Mouse (Mus musculus) neural tube, embryonic 12.5 days (tissue): ENCODE data around the gene Pcif1. TPM values are rescaled to one million over a fixed set of nuclear protein-coding genes. Genes with fewer than 3 reads are reported as not detected.
"Not testable (repeated sequence)": the region's sequence is repeated elsewhere in the genome, so short reads cannot be mapped to it uniquely, and the experiment has no call there.

Experiments
- ATAC-seq: fragments of 200-750 bp; cut with Nextera tagmentation; 2 replicates; pipeline ENCODE4 v1.8.0; 2017; ENCODE audit warnings: low read depth, mild to moderate bottlenecking, moderate TSS enrichment, moderate library complexity; ENCODE audit not compliant: low FRiP score
- H3K27ac ChIP-seq: fragments of 300-500 bp; sonication (generic); 2 replicates; pipeline ENCODE4 v1.5.1; 2016
- H3K27me3 ChIP-seq: fragments of 300-500 bp; sonication (generic); replicated peaks from 2 replicates; pipeline ENCODE4 v1.6.1; 2016; ENCODE audit warnings: mild to moderate bottlenecking
- H3K36me3 ChIP-seq: fragments of 300-500 bp; sonication (generic); 2 replicates; pipeline ENCODE4 v1.6.1; 2016; ENCODE audit warnings: mild to moderate bottlenecking
- H3K4me1 ChIP-seq: fragments of 300-500 bp; sonication (generic); 2 replicates; pipeline ENCODE4 v1.6.1; 2016
- H3K4me2 ChIP-seq: fragments of 300-500 bp; sonication (generic); replicated peaks from 2 replicates; pipeline ENCODE4 v1.6.1; 2016; ENCODE audit warnings: mild to moderate bottlenecking
- H3K4me3 ChIP-seq: fragments of 300-500 bp; sonication (generic); 2 replicates; pipeline ENCODE4 v1.5.1; 2016
- H3K9ac ChIP-seq: fragments of 300-500 bp; sonication (generic); 2 replicates; pipeline ENCODE4 v1.6.1; 2016; ENCODE audit warnings: mild to moderate bottlenecking
- H3K9me3 ChIP-seq: fragments of 300-500 bp; sonication (generic); 2 replicates; pipeline ENCODE4 v1.6.1; 2016; ENCODE audit warnings: mild to moderate bottlenecking
- WGBS: fragments of 180-500 bp; shearing (Covaris S2); methylation state at CpG from one replicate; pipeline ENCODE4 v1.1.7; 2016; 5-methylcytosine and 5-hydroxymethylcytosine counted together
- polyA plus RNA-seq: library from polyadenylated mRNA; unstranded; fragments of >200 nt; fragmentation: Nextera tagmentation; extraction: Ambion mirVana; gene quantifications from 2 replicates; pipeline ENCODE4 v1.2.1, GENCODE M21; 2016

Gene Pcif1
- polyA plus RNA-seq, 1 experiment from 2014 or later = 83.4 TPM

DNA sequence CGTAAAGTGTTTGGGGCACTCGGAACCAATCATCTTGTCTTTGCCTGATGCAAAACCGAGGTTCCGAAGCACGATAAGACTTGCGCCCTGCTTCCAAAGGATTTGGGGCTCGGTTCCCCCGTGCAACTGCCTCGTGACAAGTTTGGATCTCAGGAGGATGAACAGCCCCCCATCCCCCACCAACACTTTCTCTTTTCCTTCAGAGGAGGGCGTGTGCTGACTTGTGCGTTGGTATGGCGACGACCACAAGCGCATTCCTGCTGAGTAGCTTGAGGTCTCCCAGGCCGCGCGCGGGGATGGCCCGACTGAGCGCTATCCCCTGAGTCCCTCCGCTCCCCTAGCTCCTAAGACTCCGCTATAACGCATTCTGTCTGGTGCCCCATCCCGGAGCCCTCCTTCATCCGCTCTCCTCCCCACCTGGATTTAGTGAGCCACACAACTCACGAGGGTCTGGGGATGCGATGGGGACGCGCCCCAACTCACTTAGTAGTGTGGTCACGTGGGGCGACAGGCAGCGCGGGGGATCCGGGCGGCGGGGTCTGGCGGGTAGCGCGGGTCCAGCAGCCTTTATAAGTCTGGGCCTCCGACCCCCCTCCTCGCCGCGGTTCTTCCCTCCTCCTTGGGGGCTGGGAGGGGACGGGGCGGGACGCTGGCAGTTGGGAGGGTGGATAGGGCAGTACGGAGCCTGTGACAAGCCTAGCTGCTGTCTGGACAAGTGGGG is 21.8 kb upstream of the Pcif1 start, which contains the start of gene Pltp:
Gene Pltp (minus strand): TSS at position 611 of the 721 bp plus-strand sequence.
- no peak within 1 kb of the TSS for H3K27ac ChIP-seq
- no peaks in the 10 kb centered on the region for H3K9me3 ChIP-seq
- peak; percentile 88 for ATAC-seq
- peak within 1 kb of the TSS; percentile 75 for H3K4me2 ChIP-seq
- peak within 1 kb of the TSS; percentile 44 for H3K9ac ChIP-seq
- no peaks in the 10 kb centered on the region for H3K36me3 ChIP-seq
- H3K4me3 ChIP-seq = peak within 1 kb of the TSS; percentile 47
- peaks cover 37% of the 10 kb centered on the region for H3K27me3 ChIP-seq
- under 1% methylated on average over 47 of the region's 47 CpGs for WGBS
- H3K4me1 ChIP-seq = peaks cover 27% of the 10 kb centered on the region

GRCm38 (mm10) chr2:164857842-164858553 is 21.1 kb upstream of the Pcif1 start:
- Histone ChIP-seq H3K36me3 (no peaks in the 10 kb centered on the region), H3K27ac (no peak overlapping the region), H3K9me3 (no peaks in the 10 kb centered on the region), H3K27me3 (peaks cover 37% of the 10 kb centered on the region), H3K9ac (peak overlapping the region; percentile 44; the same call in 1 of the 2 replicates), H3K4me3 (peak overlapping the region; percentile 47), H3K4me1 (peaks cover 28% of the 10 kb centered on the region), H3K4me2 (peak overlapping the region; percentile 75)
- WGBS = 3% methylated on average over 19 of the region's 19 CpGs
- ATAC-seq = peak; percentile 27; the same call in 1 of the 2 replicates

DNA sequence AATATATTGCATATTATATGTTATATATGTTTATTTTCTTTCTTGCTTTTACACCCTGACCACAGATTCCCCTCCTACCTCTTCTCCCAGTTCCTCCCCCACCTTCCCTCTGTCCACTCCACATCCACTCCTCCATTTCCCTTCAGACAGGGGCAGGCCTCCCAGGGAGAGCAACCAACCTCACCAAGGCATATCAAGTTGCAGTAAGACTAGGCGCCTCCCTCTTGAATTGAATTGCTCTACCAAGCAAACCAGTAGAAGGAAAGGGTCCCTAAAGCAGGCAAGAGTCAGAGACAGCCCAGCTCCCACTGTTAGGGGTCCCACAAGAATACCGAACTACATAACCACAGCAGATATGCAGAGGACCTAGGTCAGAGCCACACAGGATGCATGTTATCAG is 19.9 kb upstream of the Pcif1 start:
- WGBS = 53% methylated on average over 2 of the region's 2 CpGs
- H3K9me3 ChIP-seq = no peaks in the 10 kb centered on the region

DNA sequence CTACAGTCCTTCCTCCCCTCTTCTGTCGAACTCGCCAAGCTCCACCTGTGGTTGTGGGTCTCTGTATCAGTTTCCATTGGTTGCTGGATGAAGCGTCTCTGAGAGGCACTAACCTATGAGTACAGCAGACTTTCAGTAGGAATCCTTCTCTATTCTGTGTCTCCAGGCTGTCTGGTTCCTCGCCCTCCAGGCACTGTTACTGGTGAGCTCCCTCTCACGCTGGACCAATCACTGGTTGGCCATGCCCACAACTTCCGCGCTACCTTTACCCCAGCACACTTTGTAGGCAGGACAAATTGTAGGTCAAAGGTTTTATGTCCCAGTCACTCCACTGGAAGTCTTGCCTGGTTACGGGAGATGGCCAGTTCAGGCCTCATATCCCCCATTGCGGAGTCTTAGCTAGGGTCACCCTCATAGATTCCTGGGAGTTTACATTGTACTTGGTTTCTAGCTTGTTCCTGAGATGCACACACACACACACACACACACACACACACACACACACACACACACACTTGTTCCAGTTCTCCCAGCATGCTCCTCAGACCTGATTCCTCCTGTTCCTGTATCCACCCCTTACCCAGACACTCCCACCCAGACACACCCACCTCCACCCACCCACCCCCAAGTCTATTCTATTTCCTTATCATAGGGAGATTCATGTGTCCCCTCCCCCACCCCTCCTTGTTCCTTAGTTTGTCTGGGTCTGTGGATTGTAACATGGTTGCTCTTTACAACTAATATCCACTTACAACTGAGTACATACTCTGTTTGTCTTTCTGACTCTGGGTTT is 19.3 kb upstream of the Pcif1 start:
- H3K4me2 ChIP-seq = no peak overlapping the region
- H3K36me3 ChIP-seq = no peaks in the 10 kb centered on the region
- no peaks in the 10 kb centered on the region for H3K9me3 ChIP-seq
- no peak overlapping the region for H3K4me3 ChIP-seq
- no peak for ATAC-seq
- H3K27me3 ChIP-seq = peaks cover 34% of the 10 kb centered on the region
- 48% methylated on average over 9 of the region's 9 CpGs for WGBS
- H3K9ac ChIP-seq = no peak overlapping the region
- peaks cover 28% of the 10 kb centered on the region for H3K4me1 ChIP-seq
- H3K27ac ChIP-seq = no peak overlapping the region

More for the DNA sequence above, 19.9 kb upstream of the Pcif1 start:
- H3K27ac ChIP-seq = no peak overlapping the region
- H3K4me1 ChIP-seq = peaks cover 28% of the 10 kb centered on the region
- peaks cover 36% of the 10 kb centered on the region for H3K27me3 ChIP-seq
- no peak overlapping the region for H3K9ac ChIP-seq
- H3K4me2 ChIP-seq = no peak overlapping the region
- H3K4me3 ChIP-seq = no peak overlapping the region
- no peaks in the 10 kb centered on the region for H3K36me3 ChIP-seq
- ATAC-seq = no peak

- H3K27me3 ChIP-seq = peaks cover 30% of the 10 kb centered on the region
- peaks cover 28% of the 10 kb centered on the region for H3K4me1 ChIP-seq
- 78% methylated on average over 4 of the region's 4 CpGs for WGBS
- H3K9ac ChIP-seq = no peak overlapping the region
- no peak overlapping the region for H3K27ac ChIP-seq
- no peak overlapping the region for H3K4me3 ChIP-seq
- no peak overlapping the region for H3K4me2 ChIP-seq
- H3K9me3 ChIP-seq = no peaks in the 10 kb centered on the region
- H3K36me3 ChIP-seq = no peaks in the 10 kb centered on the region
- ATAC-seq = no peak
Measured at GRCm38 (mm10) chr2:164861094-164861493, 18.0 kb upstream of the Pcif1 start.

DNA sequence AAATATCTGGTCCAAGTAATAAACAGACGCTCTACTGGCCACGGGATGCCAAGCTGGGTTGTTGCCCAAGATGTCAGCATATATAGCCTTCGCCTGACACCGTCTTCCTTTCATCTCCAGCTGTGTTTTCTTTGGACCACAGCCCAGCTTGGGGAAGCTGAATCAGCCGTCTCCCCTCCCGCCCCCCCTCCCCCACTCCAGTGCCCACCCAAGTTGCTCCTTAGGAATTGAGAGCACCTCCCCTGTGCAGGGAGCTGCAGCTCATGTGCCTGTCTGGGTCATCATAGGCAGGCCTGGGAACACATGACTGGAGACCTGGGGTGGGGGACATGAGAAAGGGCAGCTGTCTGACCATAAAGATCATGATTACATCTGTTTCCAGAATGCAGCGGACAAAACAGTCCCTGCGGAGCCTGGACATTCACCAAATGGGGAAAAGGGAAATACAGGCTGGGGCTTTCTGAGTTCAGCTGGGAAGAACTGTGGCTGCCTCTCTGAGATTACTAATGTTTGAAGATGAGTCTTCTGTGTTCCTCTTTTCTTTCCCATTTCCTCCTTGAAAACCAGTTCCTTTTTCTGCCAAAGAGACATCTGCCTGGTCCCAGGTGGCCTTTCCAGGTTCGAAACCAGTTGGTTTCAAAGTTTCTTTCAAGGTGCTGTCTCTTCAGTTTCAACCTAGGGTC is 16.8 kb upstream of the Pcif1 start:
- peaks cover 18% of the 10 kb centered on the region for H3K27me3 ChIP-seq
- peaks cover under 1% of the 10 kb centered on the region; the same call in 1 of the 2 replicates for H3K9me3 ChIP-seq
- H3K27ac ChIP-seq = no peak overlapping the region
- 41% methylated on average over 9 of the region's 9 CpGs for WGBS
- no peak overlapping the region for H3K4me2 ChIP-seq
- peaks cover 16% of the 10 kb centered on the region for H3K4me1 ChIP-seq
- no peak for ATAC-seq
- H3K36me3 ChIP-seq = no peaks in the 10 kb centered on the region
- H3K4me3 ChIP-seq = no peak overlapping the region
- no peak overlapping the region for H3K9ac ChIP-seq

DNA sequence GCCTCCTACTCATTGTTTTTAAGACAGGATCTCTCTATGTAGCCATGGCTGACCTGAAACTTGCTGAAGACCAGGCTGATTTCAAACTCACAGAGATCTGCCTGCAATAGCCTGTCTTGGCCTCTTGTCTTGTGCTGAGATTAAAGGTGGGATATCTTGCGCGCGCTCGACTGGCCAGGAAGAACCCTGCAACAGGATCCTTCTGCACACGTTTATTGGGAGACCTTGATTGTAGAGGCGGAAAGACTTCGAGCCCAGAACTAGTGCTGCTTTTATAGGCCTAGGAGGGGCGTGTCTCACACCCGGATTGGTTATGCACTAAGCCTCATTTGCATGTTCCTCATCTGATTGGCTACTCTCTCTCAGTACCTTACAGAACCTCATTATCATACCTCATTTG is 15.7 kb upstream of the Pcif1 start:
- H3K4me2 ChIP-seq, H3K4me3 ChIP-seq, H3K36me3 ChIP-seq, H3K27ac ChIP-seq, ATAC-seq, H3K9ac ChIP-seq, H3K4me1 ChIP-seq, H3K9me3 ChIP-seq: not testable (repeated sequence)
- 92% methylated on average over 8 of the region's 9 CpGs for WGBS
- peaks cover 14% of the 10 kb centered on the region for H3K27me3 ChIP-seq

GRCm38 (mm10) chr2:164864593-164864992 is 14.5 kb upstream of the Pcif1 start:
- Histone ChIP-seq H3K4me2 (no peak overlapping the region), H3K27ac (no peak overlapping the region), H3K36me3 (no peaks in the 10 kb centered on the region), H3K9me3 (peaks cover 6% of the 10 kb centered on the region; the same call in 1 of the 2 replicates), H3K27me3 (peaks cover 6% of the 10 kb centered on the region; the same call in 1 of the 2 replicates), H3K4me3 (no peak overlapping the region), H3K4me1 (peaks cover 6% of the 10 kb centered on the region; the same call in 1 of the 2 replicates), H3K9ac (no peak overlapping the region)
- WGBS = 86% methylated on average over 4 of the region's 4 CpGs
- ATAC-seq = no peak

DNA sequence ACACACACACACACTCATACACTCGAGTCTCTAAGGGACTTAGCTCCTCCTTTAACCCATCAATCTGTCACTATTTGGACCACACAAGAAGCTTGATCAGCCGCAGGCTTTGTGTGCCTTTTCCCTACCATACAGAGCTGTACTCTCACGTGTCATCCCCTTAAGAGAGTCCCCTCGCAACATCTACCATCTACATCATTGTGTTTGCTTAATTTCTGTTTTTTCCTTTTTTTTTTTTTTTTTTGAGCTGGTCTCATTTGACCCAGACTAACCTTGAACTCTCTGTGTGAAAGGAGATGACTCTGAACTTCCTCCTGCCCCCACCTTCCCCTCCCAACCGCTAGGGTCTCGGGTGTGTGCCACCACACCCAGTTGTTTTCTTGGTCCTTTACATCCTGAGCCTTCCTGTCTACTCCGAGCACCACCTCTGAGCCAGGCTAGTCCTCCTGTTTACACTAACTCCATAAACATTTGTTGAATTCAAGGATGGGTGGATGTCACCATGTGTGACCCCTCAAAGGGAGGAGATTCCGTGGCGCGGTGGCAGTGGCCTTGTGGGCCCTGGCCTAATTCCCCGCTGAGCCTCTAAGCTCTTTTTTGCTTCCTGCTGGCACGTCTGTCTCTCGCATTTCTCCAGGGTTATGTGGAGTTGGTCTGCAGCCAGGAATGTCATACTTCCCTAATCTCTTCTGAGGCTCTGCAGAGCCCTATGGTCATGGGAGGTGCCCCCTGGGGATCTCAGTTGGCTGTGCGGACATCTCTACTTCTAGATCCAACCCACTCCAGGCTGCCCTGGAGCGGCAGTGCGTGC is 12.2 kb upstream of the Pcif1 start:
- no peaks in the 10 kb centered on the region for H3K36me3 ChIP-seq
- peaks cover 4% of the 10 kb centered on the region; the same call in 1 of the 2 replicates for H3K4me1 ChIP-seq
- H3K4me3 ChIP-seq = no peak overlapping the region
- H3K27ac ChIP-seq = no peak overlapping the region
- H3K27me3 ChIP-seq = no peaks in the 10 kb centered on the region
- 54% methylated on average over 16 of the region's 16 CpGs for WGBS
- no peak overlapping the region for H3K9ac ChIP-seq
- no peak overlapping the region for H3K4me2 ChIP-seq
- peaks cover 6% of the 10 kb centered on the region; the same call in 1 of the 2 replicates for H3K9me3 ChIP-seq
- ATAC-seq = no peak

- H3K4me3 ChIP-seq = no peak overlapping the region
- no peaks in the 10 kb centered on the region for H3K36me3 ChIP-seq
- H3K4me1 ChIP-seq = no peaks in the 10 kb centered on the region
- 92% methylated on average over 7 of the region's 7 CpGs for WGBS
- no peak overlapping the region for H3K4me2 ChIP-seq
- H3K9ac ChIP-seq = no peak overlapping the region
- no peaks in the 10 kb centered on the region for H3K27me3 ChIP-seq
- H3K9me3 ChIP-seq = peaks cover 6% of the 10 kb centered on the region; the same call in 1 of the 2 replicates
- no peak overlapping the region for H3K27ac ChIP-seq
- ATAC-seq = no peak
Measured at GRCm38 (mm10) chr2:164867566-164867965, 11.5 kb upstream of the Pcif1 start.

GRCm38 (mm10) chr2:164868491-164868890 is 10.6 kb upstream of the Pcif1 start:
- H3K36me3 ChIP-seq = no peaks in the 10 kb centered on the region
- H3K4me3 ChIP-seq = no peak overlapping the region
- no peak overlapping the region for H3K9ac ChIP-seq
- 85% methylated on average over 7 of the region's 7 CpGs for WGBS
- H3K27me3 ChIP-seq = no peaks in the 10 kb centered on the region
- H3K9me3 ChIP-seq = peaks cover 6% of the 10 kb centered on the region; the same call in 1 of the 2 replicates
- no peak overlapping the region for H3K27ac ChIP-seq
- no peaks in the 10 kb centered on the region for H3K4me1 ChIP-seq
- no peak for ATAC-seq
- no peak overlapping the region for H3K4me2 ChIP-seq
